Mouse (Mus musculus): ENCODE data around the gene Cfap44.
"Not testable (repeated sequence)": the region's sequence is repeated elsewhere in the genome, so short reads cannot be mapped to it uniquely, and the experiment has no call there.

Gene Cfap44

GRCm38 (mm10) chr16:44428456-44428855 is 33.9 kb downstream of the Cfap44 start:
- DNase-seq (ENCODE audit: low read depth, low spot score): no peak

- DNase-seq (ENCODE audit: low read depth, low spot score): no peak
These were observed 35.4 kb downstream of the Cfap44 start for GRCm38 (mm10) chr16:44430021-44430420.

DNA sequence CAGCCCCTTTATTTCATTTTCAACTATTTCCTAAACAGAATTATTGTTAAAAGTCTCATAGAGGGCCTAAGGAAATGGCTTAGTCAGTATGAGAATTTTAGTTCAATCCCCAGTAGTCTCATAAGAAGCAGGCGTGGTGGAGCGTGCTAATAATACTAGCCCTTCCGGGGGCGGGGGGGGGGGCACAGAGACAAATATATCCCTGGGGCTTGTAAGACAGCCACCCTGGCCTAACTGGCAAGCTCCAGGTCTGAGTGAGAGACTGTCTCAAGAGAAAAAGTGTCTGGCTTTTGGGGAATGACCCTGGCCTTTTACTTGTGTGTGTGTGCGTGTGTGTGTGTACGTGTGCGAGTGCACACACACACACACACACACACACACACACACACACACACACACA is 40.3 kb downstream of the Cfap44 start:
- DNase-seq (ENCODE audit: low read depth, low spot score): no peak

DNA sequence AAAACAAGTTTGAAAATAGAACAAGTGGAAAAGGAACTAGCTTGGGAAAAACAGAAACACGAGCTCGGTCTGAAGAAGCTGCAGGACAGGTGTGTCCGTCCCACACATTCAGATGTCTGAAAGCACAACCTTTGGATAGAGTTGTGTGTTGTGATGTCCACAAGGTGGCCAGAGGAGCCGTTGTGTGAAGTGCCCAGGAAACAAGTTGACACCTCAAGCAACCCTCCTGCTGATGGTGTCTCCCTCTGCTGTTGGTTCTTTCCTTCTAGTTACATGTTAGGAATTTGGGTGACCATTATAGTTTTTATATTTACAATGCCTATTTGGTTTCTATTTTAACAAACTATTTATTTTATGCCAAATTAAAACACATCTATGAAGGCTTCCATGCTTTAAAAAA is 40.9 kb downstream of the Cfap44 start:
- no peak for DNase-seq (ENCODE audit: low read depth, low spot score)

DNA sequence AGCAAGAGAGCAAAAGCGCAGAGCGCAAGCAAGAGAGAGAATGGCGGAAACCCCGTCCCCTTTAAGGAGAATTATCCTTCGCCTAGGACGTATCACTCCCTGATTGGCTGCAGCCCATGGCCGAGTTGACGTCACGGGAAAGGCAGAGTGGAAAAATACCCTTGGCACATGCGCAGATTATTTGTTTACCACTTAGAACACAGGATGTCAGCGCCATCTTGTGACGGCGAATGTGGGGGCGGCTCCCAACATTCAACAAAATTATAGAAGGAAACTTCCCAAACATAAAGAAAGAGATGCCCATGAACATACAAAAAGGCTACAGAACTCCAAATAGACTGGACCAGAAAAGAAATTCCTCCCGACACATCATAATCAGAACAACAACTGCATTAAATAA is 47.3 kb downstream of the Cfap44 start:
- not testable (repeated sequence) for DNase-seq (ENCODE audit: low read depth, low spot score)

DNA sequence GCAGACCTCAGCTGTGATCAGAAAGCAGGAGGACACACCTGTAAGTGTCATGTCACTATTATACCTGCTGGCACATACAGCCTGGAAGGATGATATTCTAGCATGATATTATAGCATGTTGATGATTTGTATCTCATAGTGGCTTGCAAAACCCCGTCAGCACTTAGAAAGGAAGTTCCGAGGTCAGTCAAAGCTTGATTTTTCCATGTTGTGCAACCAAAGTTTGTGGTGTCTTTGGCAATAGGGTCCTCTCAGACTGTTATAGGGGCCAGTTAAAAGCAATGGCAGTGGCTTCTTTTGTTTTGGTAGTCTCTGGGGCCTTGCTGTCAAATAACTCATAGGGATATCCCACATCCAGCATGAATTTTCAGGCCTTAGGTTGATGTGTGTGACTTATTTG is 63.3 kb downstream of the Cfap44 start:
- DNase-seq (ENCODE audit: low read depth, low spot score): no peak

- no peak for DNase-seq (ENCODE audit: low read depth, low spot score)
These were observed 64.2 kb downstream of the Cfap44 start for GRCm38 (mm10) chr16:44458826-44459225.

DNA sequence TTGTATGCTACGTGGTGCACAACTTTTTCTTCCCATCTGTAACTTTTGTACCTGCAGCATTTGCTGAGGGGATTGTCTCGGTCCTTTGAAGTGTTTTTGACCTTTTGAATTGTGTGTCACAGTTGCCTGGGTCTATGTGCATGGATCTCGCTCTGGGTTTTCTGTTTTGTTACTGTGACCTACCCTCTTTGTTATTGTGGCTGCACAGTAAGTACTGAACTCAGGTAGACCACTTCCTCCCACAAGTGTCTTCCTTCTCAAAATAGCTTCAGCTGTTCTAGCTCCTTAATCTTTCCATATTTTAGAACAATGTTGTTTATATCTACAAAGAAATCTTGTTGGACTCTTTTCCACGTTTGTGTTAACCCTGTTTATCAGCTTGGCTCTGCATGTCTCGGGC is 66.3 kb downstream of the Cfap44 start:
- no peak for DNase-seq (ENCODE audit: low read depth, low spot score)

DNA sequence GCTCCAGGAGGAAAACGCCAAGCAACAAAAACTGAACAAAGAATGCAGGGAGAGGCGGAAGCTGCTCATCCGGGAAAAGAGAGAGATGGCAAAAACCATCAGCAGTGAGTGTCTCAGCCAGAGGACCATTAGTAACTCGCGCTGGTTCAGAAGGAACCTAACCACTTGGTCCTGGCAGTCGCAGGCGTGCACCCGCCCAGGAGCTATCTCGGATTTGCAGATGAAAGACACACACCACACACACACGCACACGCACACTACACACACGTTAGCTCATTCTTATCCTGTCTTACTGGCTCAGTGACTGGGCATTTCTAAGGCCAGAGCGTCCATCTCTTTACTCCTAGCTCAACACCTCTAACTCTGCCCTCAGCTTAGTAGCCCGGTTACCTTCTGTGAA is 80.7 kb downstream of the Cfap44 start:
- DNase-seq (ENCODE audit: low read depth, low spot score): no peak

DNA sequence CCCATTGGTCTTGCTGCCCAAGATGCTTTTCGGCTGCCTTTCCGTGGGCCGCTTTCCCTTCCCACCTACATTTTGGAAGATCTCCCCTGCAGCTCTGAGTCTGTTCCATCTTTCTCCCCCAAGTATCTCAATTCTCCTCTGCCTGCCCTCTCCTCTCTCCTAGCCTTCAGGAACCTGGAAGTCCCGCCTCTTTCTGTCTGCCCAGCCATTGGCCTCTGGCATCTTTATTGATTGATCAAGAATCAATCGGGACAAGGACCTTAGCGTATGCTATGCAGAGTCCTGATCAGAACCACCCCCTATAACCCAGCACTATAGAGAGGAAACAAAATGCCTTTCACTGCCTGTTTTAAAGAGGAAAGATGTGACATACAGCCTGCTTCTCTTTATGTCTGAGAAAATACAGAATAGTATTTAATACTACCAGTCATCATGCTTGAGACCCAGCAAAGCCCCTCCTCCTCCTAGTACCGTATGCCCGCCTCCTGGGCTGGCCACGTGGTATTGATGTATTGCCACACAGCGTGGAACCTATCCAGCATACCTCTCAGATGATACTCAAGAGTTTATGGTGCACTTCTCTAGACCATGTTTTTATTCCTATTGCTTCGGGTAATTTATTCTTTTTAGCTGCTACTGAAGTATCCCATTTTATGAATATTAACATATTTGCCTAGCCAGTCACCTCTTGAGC is 81.2 kb downstream of the Cfap44 start:
- no peak for DNase-seq (ENCODE audit: low read depth, low spot score)

GRCm38 (mm10) chr16:44478767-44479166 is 84.2 kb downstream of the Cfap44 start:
- DNase-seq (ENCODE audit: low read depth, low spot score): no peak

- no peak for DNase-seq (ENCODE audit: low read depth, low spot score)
These were observed 85.3 kb downstream of the Cfap44 start for GRCm38 (mm10) chr16:44479852-44480251.

DNA sequence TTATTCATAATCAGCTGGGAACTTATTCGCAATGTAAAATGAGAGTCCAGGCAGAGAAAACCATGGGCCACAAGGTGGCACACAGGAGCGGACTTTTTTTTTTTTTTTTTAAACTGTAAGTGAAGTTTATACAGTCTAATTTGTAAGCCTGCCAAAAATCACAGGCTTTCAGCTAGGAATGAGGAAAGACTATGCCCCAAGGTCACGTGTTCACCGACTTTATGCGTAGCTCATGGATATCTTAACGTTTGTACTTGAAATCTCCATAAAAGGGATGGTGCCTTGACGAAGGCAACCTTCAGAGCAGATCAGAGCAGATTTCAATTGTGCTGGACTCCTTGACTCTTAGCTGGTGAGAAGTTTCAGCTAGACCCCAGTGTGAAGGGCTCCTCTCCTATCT is 86.0 kb downstream of the Cfap44 start:
- DNase-seq (ENCODE audit: low read depth, low spot score): no peak

DNA sequence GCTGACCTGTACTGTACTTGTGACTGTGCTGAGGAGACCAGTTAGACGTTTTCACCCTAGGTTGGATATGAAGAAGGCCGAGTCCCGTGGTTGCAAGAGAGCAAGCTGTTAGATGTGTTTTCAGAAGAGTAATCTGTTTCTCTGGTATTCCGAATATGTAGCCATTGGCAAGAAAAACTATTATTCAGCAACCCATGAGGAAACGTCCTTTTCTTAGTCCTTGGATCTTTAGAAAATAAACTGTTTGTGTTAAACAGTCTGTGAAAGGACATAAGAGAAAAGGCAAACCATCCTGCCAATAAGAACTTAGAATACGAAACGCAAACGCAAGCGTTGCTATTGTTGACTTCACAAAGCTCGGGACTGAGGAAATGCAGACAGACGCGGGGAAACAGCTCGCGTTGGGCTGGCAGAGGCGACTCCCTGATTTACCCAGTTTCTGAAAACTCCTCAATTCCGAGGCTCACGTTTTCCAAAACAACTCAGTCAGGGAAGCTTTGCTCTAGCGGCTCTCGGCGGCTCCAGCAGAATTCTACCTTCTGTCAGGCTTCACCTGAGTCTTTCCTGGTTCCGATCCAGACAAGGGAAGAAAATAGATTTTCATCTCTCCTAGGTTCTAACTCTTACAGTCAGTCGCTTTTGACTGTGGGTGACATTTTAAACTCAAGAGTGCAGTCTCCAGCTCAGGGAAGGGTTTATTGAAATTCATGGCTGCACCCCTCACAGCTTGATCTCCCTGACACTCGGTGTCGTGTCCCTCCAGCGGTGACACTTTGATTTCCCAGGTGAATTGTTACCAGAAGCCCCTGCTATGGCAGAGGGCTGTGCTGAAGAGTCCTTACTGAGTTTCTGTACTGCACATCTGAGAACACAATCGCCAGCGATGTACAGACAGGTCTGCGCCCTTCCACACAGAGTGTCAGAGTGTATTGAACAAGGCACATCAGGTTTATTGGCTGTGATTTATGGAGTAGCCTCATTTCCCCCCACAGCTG is 87.3 kb downstream of the Cfap44 start:
- DNase-seq (ENCODE audit: low read depth, low spot score): no peak

DNA sequence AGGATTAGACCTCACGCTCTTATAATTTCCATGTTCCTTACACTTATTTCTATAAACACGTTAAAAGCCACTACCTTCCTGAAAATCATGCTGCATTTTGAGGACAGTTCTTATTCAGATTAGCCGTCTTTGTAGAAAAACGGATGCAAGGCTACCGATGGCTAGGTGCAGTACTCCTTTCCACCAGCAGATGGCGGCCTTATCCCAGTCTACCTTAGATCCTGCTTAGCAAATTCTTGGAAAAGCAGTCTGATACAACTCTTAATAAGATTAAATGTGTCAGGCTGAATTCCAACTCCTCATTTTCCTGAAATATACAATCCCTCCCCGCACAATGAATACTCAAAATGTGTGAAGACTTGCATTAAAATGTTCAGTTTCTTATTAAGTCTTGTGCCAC is 89.5 kb downstream of the Cfap44 start:
- DNase-seq (ENCODE audit: low read depth, low spot score): peak; percentile 54

- no peak for DNase-seq (ENCODE audit: low read depth, low spot score)
These were observed 90.2 kb downstream of the Cfap44 start for GRCm38 (mm10) chr16:44484831-44485230.

GRCm38 (mm10) chr16:44485691-44486090 is 91.1 kb downstream of the Cfap44 start:
- DNase-seq (ENCODE audit: low read depth, low spot score): no peak

- DNase-seq (ENCODE audit: low read depth, low spot score): no peak
These were observed 92.0 kb downstream of the Cfap44 start for GRCm38 (mm10) chr16:44486612-44487011.

GRCm38 (mm10) chr16:44487194-44487593 is 92.6 kb downstream of the Cfap44 start:
- no peak for DNase-seq (ENCODE audit: low read depth, low spot score)

- no peak for DNase-seq (ENCODE audit: low read depth, low spot score)
These were observed 96.5 kb downstream of the Cfap44 start for GRCm38 (mm10) chr16:44491051-44491450.

- no peak for DNase-seq (ENCODE audit: low read depth, low spot score)
These were observed 97.6 kb downstream of the Cfap44 start for GRCm38 (mm10) chr16:44492151-44492550.

- DNase-seq (ENCODE audit: low read depth, low spot score): no peak
These were observed 98.1 kb downstream of the Cfap44 start for GRCm38 (mm10) chr16:44492706-44493105.

- DNase-seq (ENCODE audit: low read depth, low spot score): no peak
These were observed 99.3 kb downstream of the Cfap44 start for GRCm38 (mm10) chr16:44493868-44494267.
